Mouse (Mus musculus) heart, embryonic 11.5 days (tissue): Measurements from ENCODE around the gene Fbf1. TPM values are rescaled to one million over a fixed set of nuclear protein-coding genes. Genes with fewer than 3 reads are reported as not detected.
"Not testable (repeated sequence)": the region's sequence is repeated elsewhere in the genome, so short reads cannot be mapped to it uniquely, and the experiment has no call there.

Experiments used
- ATAC-seq: fragments of 200-750 bp; cut with Nextera tagmentation; replicated peaks from 2 replicates; pipeline ENCODE4 v1.8.0; 2017; ENCODE audit warnings: moderate library complexity; ENCODE audit not compliant: insufficient number of reproducible peaks, low FRiP score, low TSS enrichment
- H3K27ac ChIP-seq: fragments of 300-500 bp; sonication (generic); 2 replicates; pipeline ENCODE4 v1.5.1; 2014; ENCODE audit warnings: mild to moderate bottlenecking, low read depth, low read length
- H3K27me3 ChIP-seq: fragments of 300-500 bp; sonication (generic); 2 replicates; pipeline ENCODE4 v1.6.1; 2014; ENCODE audit warnings: mild to moderate bottlenecking, low read length, mixed read lengths; ENCODE audit not compliant: control insufficient read depth, insufficient read depth
- H3K36me3 ChIP-seq: fragments of 300-500 bp; sonication (generic); 2 replicates; pipeline ENCODE4 v1.6.1; 2014; ENCODE audit warnings: mild to moderate bottlenecking, low read length, moderate library complexity, mixed read lengths; ENCODE audit not compliant: control insufficient read depth, insufficient read depth
- H3K4me1 ChIP-seq: fragments of 300-500 bp; sonication (generic); 2 replicates; pipeline ENCODE4 v1.6.1; 2014; ENCODE audit warnings: low read length; ENCODE audit not compliant: control insufficient read depth, insufficient read depth
- H3K4me2 ChIP-seq: fragments of 300-500 bp; sonication (generic); 2 replicates; pipeline ENCODE4 v1.6.1; 2014; ENCODE audit warnings: mild to moderate bottlenecking, moderate library complexity
- H3K4me3 ChIP-seq: fragments of 300-500 bp; sonication (generic); 2 replicates; pipeline ENCODE4 v1.5.1; 2014; ENCODE audit warnings: low read depth, low read length
- H3K9ac ChIP-seq: fragments of 300-500 bp; sonication (generic); 2 replicates; pipeline ENCODE4 v1.6.1; 2014; ENCODE audit warnings: mild to moderate bottlenecking, low read depth, low read length, moderate library complexity
- H3K9me3 ChIP-seq: fragments of 300-500 bp; sonication (generic); replicated peaks from 2 replicates; pipeline ENCODE4 v1.6.1; 2016; ENCODE audit warnings: low read length; ENCODE audit not compliant: control insufficient read depth
- WGBS: fragments of 180-500 bp; shearing (Covaris S2); extraction: QIAGEN DNeasy Blood & Tissue Kit; methylation state at CpG from one replicate; pipeline ENCODE4 v1.1.7; 2014; ENCODE audit not compliant: insufficient replicate concordance; 5-methylcytosine and 5-hydroxymethylcytosine counted together
- polyA plus RNA-seq: library from polyadenylated mRNA; unstranded; fragments of >200 nt; fragmentation: Nextera tagmentation; extraction: Ambion mirVana; gene quantifications from 2 replicates; pipeline ENCODE4 v1.2.1, GENCODE M21; 2014

The Fbf1 gene
- polyA plus RNA-seq, 1 experiment from 2014 or later, result 20.3 TPM

GRCm38 (mm10) chr11:116127986-116128385 is 40.0 kb downstream of the Fbf1 start:
- 0 out of 2 replicates have a peak overlapping the region, but pooled peaks have one; percentile 16 for H3K9ac ChIP-seq
- WGBS, result 87% methylated on average over 9 of the region's 9 CpGs
- H3K27ac ChIP-seq, result no peak overlapping the region
- H3K4me2 ChIP-seq, result no peak overlapping the region
- H3K4me3 ChIP-seq, result no peak overlapping the region
- peaks cover 16% of the 10 kb centered on the region for H3K36me3 ChIP-seq
- H3K4me1 ChIP-seq, result peaks cover 27% of the 10 kb centered on the region
- H3K9me3 ChIP-seq, result 0 out of 2 replicates have a peak, but pooled peaks cover 2% of the 10 kb centered on the region
- no peaks in the 10 kb centered on the region for H3K27me3 ChIP-seq
- ATAC-seq, result no peak

- 24% methylated on average over 23 of the region's 23 CpGs for WGBS
- H3K27ac ChIP-seq, result no peak within 1 kb of the TSS
- peak; percentile 39; the same call in 1 of the 2 replicates for ATAC-seq
- 0 out of 2 replicates have a peak, but pooled peaks cover 2% of the 10 kb centered on the region for H3K9me3 ChIP-seq
- peak within 1 kb of the TSS; percentile 15 for H3K4me2 ChIP-seq
- peaks cover 27% of the 10 kb centered on the region for H3K4me1 ChIP-seq
- H3K36me3 ChIP-seq, result peaks cover 18% of the 10 kb centered on the region
- peak within 1 kb of the TSS; percentile 16; the same call in 1 of the 2 replicates for H3K9ac ChIP-seq
- H3K4me3 ChIP-seq, result no peak within 1 kb of the TSS
- no peaks in the 10 kb centered on the region for H3K27me3 ChIP-seq
Measured at GRCm38 (mm10) chr11:116127156-116127980, 40.6 kb downstream of the Fbf1 start, which contains the start of gene Trim47. Gene Trim47, minus strand, starts transcription at chr11:116127210.

GRCm38 (mm10) chr11:116126261-116126660 is 41.7 kb downstream of the Fbf1 start:
- Histone ChIP-seq H3K27me3 (no peaks in the 10 kb centered on the region), H3K4me2 (no peak overlapping the region), H3K9me3 (0 out of 2 replicates have a peak, but pooled peaks cover 2% of the 10 kb centered on the region), H3K27ac (no peak overlapping the region), H3K9ac (no peak overlapping the region), H3K4me1 (peaks cover 23% of the 10 kb centered on the region), H3K4me3 (no peak overlapping the region), H3K36me3 (peaks cover 18% of the 10 kb centered on the region)
- no peak for ATAC-seq
- WGBS, result 92% methylated on average over 15 of the region's 15 CpGs

- WGBS, result 89% methylated on average over 8 of the region's 8 CpGs
- not testable (repeated sequence) for H3K9me3 ChIP-seq, H3K4me3 ChIP-seq, ATAC-seq, H3K9ac ChIP-seq, H3K4me2 ChIP-seq, H3K27ac ChIP-seq, H3K27me3 ChIP-seq, H3K4me1 ChIP-seq
- peaks cover 18% of the 10 kb centered on the region for H3K36me3 ChIP-seq
Measured at GRCm38 (mm10) chr11:116121731-116122245, 46.2 kb downstream of the Fbf1 start.

- Histone ChIP-seq H3K4me2 (no peak overlapping the region), H3K27me3 (no peaks in the 10 kb centered on the region), H3K9ac (no peak overlapping the region), H3K27ac (no peak overlapping the region), H3K9me3 (no peaks in the 10 kb centered on the region), H3K36me3 (0 out of 2 replicates have a peak, but pooled peaks cover 2% of the 10 kb centered on the region), H3K4me3 (no peak overlapping the region), H3K4me1 (no peaks in the 10 kb centered on the region)
- ATAC-seq, result no peak
Measured at GRCm38 (mm10) chr11:116117819-116118218, 50.1 kb downstream of the Fbf1 start.

- Histone ChIP-seq H3K9ac (no peak overlapping the region), H3K4me1 (no peaks in the 10 kb centered on the region), H3K36me3 (no peaks in the 10 kb centered on the region), H3K27me3 (no peaks in the 10 kb centered on the region), H3K4me2 (no peak overlapping the region), H3K4me3 (no peak overlapping the region), H3K9me3 (no peaks in the 10 kb centered on the region), H3K27ac (no peak overlapping the region)
- WGBS, result 62% methylated on average over 12 of the region's 12 CpGs
- no peak for ATAC-seq
Measured at GRCm38 (mm10) chr11:116117241-116117640, 50.7 kb downstream of the Fbf1 start.

- Histone ChIP-seq H3K4me3 (no peak overlapping the region), H3K36me3 (no peaks in the 10 kb centered on the region), H3K27ac (no peak overlapping the region), H3K27me3 (peaks cover 21% of the 10 kb centered on the region), H3K9me3 (no peaks in the 10 kb centered on the region), H3K9ac (no peak overlapping the region), H3K4me1 (peaks cover 32% of the 10 kb centered on the region), H3K4me2 (no peak overlapping the region)
- WGBS, result 80% methylated on average over 19 of the region's 19 CpGs
- no peak for ATAC-seq
Measured at GRCm38 (mm10) chr11:116111611-116112203, 56.3 kb downstream of the Fbf1 start.

- Histone ChIP-seq H3K36me3 (no peaks in the 10 kb centered on the region), H3K9me3 (no peaks in the 10 kb centered on the region), H3K9ac (no peak overlapping the region), H3K4me2 (no peak overlapping the region), H3K27ac (peak overlapping the region; percentile 36; the same call in 1 of the 2 replicates), H3K4me3 (peak overlapping the region; percentile 71; the same call in 1 of the 2 replicates), H3K4me1 (peaks cover 38% of the 10 kb centered on the region), H3K27me3 (peaks cover 21% of the 10 kb centered on the region)
- ATAC-seq, result no peak
- WGBS, result 80% methylated on average over 4 of the region's 4 CpGs
Measured at GRCm38 (mm10) chr11:116111067-116111466, 56.9 kb downstream of the Fbf1 start.
